Mouse (Mus musculus) cerebellum, adult 9-10 months (tissue): ENCODE measurements around the gene Trpm5.

Source experiments
- DNase-seq: peaks from one replicate; pipeline ENCODE4 v3.0.0; 2022

Gene Trpm5

DNA sequence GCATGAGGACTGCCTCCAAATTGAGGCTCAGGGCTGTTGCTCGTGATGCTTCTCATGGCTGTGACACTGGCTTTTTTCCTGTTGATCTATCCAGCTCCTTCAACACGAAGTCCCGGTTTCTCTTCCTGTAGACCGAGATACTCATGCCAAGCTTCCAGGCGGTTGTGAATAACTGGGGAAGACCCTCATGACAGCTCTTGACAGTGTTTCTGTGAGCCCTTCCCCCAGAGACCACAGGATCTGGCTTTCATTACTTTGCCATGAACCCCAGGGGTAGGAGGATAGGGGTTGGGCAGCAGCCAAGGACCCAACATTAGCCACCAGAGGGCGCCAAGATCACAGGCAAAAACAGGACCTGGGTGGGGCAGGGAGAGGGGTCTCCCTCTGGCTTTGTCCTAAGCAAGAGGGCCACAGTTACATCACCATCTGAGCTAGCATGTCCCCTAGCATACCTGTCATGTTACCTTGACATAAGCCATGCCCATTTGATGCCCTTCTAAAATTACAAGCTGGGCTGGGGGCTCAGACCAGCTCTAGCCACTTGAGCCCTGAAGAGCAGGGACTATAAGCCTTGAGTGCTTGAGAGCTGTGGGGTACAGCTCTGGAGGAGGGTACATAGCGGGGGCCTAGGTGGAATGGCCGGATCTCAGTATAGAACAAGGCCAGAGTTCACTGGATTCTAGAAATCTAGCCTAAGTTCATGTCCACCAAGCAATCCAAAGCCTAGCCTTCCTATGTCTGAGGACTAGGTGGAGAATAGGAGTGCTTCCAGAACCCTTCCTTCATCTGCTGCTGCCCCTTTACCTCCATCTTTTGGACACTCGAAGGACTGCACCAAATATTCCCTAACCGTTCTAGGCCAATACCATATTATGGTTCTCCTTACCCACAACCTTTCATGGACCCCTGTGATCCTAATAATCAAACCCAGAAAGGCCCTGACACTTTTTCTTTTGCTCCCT lies at the start of gene Trpm5:
TSS of gene Trpm5 (minus strand) at position 51 of the 962 bp plus-strand sequence.
- DNase-seq, result peak; percentile 45

DNA sequence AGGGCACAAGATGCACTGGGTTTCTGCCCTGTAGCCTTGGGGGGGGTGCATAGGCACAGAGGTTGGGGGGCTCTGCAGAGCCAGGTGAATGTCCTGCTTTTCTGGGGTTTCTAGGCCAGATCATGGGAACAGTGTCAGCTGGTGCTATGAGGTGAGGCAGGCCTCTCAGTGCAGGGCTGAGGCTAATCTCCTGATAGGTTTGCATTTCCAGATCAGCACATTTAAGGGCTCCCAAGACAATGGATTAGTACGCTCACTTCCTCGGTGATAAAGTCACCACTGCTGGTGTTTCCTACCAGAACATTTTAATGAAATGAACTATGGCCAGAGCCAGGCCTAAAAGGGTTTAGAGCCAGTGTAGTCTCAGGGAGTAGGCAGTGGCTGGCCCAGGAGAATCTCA lies 48.2 kb upstream of the Trpm5 start:
- DNase-seq, result no peak

DNA sequence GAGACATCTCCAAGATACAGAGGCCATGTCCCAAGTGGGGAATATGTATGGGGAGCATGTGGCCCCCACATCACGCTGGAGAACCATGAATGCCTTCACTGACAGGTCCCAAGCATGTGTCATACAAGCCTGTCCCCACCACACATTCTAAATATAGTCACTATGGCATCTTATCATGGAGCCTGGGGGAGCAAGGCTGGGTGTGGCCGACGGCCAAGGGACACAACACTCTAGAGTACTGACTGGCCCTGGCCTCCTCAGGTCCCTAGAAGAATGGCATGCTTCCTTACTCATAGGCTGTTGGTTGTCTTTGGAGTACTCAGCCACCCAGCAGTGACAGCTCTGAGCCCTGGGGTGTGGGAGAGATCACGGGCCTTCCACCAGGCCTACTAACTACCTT lies 45.5 kb upstream of the Trpm5 start:
- no peak for DNase-seq

DNA sequence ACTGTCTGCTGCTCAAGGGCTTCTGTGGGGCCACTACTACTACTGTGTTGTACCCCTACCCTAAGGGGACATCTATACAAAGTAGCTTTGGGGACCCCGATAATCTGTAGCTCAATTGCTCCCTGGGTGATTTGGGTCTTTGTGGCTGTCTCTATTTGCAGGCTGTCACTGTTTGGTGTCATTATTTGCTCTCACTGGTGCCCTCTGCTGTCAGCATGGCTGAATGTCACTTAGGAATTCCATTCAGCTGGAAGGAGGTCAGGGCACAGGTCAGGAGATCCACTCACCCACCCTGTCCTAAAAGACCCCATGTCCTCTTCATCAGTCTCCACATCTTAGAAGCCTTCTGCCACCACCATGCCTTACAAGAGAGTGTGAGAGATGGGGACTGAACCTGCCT lies 44.3 kb upstream of the Trpm5 start:
- DNase-seq, result peak; percentile 74

DNA sequence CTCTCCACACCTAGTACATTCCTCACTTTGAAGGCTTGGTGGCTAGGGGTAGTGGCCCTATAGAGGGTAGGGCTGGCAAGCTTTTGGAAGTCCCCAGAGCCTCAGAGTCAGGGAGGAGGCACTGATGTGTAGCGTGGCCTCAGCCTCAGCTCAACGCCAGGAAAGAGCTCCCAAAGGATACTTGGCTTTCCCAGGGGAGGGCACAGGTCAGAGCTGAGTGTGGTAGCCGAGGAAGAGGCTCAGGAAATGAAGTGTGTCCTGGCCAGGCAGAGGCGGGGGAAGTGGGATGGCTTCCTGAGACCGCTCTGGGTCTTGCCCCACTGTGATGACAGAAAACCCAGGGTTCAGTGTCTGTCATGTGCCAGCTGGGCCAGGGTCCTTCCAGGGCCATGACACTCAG lies 42.1 kb upstream of the Trpm5 start:
- DNase-seq, result no peak

DNA sequence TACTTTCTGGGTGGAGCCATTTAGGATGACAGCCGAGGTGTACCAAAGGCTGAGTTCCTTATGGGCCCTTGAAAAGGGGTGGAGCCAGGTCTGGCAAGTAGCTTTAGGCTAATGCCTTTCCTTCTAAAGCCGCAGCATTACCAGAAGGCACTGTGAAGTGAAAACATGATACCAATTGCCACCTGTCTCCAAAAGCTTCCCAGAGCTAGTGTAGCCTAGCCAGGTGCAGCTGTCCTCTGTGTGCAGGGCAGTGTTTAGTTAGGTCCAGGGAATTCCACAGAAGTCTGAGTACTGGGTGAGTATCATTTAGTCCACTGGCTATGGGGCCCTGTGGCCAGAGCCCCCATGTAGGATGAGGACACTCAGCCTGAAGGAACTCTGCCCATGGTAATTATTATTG lies 41.7 kb upstream of the Trpm5 start:
- DNase-seq, result no peak

DNA sequence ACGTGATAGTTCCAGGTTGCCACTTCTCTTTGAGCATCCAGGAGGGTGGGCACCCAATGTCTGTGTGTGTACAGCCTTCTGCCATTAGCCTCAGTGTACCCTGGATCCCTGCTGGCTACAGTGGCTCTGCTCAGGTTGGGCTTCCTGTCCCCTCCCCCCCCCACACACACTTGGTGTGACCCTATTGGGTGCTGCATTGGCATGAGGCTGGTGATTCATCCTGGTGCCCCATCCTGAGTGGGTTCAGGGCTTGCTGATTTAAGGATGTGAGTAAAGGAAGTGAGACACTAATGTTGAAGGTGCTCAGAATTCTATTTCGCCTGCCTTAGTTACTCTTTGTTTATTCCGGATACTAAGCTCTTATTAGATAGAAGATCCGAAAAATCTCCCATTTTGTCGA lies 38.4 kb upstream of the Trpm5 start:
- DNase-seq, result no peak

DNA sequence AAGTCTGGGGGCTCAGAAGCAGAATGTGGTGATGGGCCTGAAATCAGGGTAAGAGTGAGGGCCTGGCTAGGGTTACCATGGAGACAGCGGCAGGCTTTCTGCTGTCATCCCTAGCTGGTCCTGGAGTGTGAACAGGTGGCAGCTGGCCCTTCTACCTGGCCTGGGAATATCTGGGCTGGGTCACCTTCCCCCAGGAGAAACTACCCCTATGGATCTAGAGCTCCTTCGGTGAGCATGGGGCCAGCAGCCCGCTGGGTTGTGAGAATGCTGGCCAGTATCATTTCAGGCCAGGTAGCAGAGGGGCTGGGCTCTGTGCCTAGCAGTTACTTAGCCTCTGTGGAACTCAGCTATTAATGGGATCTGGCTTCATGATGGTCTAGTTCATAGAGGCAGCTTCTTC lies 30.5 kb upstream of the Trpm5 start:
- DNase-seq, result peak; percentile 65

DNA sequence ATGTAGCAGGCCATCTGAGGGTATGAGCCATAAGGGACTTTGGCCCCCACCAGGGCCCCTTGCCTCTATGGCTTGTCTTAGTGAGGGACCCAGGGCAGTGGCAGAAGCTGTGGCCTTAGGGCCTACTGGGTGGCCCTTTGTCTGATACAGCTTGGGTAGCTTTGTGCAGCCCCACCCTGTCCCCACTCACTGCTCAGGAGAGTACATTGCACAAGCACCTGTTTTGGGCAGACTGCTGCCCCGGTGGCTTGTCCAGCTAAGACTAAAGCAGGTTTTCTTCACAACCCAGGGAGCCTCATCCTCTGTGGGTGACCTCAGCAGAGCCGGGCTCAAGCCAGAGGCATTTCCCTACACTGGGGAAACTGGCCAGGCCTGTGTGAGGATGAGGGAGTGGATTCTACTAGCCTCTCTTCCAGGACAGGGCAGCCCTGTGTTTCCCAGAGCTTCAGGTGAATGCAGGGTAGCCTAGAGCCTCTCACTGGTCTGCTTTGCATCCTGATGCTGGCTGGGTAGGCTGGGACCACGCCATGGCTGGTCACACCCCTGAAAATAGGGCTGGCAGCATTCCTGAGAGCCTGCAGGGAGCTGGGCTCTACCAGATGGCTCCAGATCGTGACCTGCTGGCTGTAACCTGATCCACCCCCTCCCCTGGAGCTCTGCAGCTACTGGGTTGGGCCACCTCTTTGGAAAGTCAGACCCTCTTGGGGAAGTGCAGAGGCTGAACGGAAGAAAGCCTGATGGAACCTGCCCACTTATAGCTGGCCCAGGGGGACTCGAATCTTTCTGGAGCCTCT lies 29.6 kb upstream of the Trpm5 start:
- DNase-seq, result peak; percentile 89

DNA sequence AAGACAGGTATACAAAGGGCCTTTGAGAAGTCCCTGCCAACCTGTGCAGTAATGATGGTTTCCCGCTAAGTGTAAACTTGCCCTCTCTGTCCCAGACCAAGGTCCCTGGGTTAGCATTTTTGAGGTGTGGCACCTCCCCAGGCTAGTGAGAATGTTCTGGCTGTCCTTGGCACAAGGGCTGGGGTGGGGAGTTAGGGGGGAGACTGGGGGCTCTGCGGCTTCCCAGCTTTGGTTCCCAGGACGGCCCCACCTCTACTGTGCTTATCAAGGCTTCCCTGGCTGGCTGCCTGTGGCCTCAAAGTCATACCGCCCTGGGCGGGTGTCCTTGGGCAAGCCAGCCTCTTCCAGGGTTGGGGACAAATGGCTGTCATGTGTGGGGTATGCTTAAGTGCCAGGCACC lies 27.7 kb upstream of the Trpm5 start:
- no peak for DNase-seq

DNA sequence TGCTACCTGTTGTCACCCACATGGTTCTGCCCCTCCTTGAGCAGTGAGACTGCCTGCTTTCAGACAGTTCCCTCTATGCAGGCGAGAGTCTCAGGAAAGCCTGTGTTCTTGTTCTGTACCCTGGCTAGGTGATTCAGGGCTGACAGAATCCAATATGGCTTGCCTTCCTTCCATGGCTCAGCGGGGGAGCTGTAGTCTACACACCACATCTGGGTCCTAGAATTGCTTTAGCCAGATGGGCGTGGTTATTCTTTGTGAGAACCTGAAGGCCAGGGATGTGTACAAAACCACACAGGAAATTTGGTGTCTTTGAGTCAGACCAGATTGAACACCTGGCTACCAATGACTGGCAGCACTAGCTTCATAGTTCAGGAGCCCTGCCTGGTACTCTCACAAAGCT lies 25.4 kb upstream of the Trpm5 start:
- DNase-seq, result no peak

DNA sequence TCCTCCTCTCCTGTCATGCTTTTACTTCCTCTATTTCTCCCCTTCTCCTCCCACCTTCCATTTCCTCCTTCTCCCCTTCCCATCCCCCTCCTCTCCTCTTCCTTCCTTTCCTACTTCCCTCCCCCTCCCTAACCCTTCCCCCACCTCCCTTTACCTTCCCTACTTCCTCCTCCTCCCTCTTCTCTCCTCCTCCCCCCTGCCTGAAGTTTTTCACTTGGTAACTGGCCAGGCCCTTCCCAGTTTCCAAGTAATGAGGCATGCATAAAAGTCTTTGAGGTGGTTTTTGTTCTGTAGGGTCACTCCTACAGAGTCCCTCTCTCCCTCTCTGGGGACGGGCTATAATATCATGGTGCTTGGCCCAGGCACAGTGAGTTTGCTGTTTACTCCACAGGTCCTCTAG lies 25.0 kb upstream of the Trpm5 start:
- no peak for DNase-seq

DNA sequence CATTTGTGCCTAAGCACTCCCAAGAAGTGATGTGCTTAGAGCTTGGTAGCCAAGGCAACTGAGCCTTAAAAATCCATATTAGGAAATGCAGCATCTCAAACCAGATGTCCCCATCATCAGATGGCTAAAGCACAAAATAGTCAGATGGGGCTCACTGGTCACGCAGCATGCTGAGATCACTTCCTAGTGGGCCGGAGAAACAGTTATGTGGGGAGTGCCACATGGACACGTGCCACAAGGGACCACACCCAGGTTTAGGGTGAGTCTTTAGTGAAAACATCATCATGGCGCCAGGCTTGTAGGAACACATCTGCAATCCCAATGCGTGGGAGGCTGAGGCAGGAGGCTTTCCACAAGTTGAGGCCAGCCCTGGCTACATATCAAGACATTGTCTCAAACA lies 22.1 kb upstream of the Trpm5 start:
- no peak for DNase-seq

DNA sequence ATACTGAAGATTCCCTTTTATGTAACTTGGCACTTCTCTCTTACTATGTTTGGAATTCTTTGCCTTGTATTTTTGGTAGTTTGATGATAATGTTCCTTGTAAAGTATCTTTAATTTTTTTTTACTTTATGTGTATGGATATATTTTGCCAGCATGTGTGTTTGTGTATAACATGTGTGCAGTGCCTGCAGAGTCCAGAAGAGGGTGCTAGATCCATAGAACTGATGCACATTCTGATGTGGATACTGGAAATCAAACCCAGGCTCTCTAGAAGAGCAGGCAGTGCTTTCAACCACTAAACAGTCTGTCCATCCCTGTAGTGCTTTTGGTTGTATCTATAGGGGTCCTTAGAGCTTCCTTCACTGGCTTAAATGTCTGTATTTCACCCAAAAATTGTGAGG lies 20.3 kb upstream of the Trpm5 start:
- no peak for DNase-seq

DNA sequence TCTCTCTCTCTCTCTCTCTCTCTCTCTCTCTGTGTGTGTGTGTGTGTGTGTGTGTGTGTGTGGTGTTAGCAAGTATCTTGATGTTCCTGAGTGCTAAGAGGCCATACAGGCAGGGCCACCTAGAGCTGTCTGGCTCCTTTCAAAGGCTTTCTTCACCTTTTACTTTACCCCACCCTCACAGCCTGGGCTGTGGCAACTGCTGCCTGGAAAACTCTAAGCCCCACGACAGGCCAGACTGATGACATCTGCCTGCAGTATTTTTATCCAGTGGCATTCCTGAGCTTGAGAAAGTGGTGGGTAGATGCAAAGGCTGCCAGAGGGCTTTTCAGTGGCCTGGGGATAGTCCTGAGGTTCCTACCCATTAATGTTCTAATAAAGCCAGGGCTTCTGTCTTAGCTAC lies 18.0 kb upstream of the Trpm5 start:
- no peak for DNase-seq

DNA sequence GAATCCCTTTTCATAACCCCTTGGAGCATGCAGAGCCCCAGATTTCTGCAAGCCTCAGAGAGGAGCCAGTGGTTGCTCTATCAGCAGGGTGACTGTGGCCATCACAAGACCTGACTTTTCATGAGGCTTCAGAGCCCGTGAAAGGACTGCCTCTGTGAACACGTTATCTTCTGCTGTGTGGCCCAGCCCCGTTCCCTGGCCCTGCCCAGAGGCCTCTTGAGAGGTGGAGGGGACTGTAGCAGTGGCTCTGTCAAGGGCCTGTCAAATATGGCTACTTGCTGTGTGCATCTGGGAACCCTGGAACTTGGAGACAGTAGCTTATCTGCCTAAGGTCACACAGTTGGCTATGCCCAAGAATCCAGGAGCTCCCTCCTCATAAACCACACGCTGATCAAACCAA lies 17.3 kb upstream of the Trpm5 start:
- no peak for DNase-seq

DNA sequence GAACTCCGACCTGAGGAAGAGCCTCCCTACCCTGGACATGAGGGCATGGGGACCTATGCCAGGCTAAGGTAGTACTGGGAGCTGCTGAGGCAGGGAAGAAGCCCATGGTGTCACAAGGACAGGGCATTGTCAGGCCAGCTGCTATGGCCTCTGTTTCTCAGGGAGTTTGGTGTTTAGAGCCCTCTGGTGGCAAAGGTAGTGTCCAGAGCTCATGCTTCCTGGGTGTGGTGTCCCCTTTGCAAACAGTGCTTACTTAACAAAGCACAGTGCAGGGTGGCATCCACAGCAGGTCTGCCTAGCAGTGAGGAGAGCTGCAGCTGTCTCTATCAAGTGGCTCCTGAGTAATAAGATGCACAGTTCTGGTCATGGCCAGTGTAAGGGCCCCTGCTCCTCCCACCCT lies 16.4 kb upstream of the Trpm5 start:
- no peak for DNase-seq

DNA sequence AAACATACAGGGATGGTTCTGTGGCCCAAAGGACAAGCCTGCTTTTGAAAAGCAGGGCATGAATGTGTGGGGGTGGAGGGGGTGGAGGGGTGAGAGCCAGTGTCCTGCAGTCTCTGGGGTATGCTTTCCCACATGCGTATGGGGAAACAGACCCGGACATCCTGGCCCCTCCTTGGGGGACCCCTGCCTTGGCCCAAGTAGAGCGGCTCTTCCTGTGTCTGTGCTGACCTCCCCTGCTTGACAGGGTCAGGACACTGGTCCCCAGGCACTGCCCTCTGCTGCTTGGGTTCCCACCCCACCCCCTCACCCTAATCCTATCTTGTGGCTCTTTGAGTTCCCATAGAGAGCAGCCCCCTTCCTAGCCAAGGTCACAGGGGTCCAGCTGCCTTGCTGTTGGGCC lies 15.3 kb upstream of the Trpm5 start:
- no peak for DNase-seq

DNA sequence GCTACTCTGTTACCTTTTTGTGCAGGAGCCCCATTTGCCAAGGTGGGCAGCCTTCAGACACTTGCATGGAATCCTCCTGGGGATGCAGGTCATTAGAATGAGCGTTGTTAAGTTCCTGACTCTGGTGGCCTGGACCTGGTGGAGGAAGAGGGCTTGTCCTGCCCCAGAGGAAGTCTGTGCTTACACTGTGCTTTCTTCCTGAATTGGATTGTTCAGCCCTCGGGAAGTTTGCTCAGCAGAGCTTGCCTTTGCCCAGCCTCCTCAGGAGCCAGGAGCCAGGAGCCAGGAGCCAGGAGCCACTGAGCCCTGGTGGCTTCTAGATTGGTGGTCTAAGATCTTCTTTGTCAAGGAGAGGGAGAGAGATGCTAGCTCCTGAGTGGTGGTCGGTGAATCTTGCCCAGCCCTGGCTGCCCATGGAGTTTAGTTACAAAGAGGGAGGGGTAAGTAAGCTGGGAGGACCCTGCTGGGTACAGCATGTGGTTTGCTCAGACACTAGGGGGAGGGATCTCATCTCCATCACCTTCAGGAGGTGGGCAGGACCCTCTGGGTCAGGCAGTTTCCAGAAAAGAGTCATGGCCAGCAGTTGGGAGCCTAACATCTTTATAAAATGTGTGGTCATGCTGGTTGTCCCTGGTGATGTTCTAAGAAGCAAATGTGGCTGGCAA lies 14.7 kb upstream of the Trpm5 start:
- no peak for DNase-seq

DNA sequence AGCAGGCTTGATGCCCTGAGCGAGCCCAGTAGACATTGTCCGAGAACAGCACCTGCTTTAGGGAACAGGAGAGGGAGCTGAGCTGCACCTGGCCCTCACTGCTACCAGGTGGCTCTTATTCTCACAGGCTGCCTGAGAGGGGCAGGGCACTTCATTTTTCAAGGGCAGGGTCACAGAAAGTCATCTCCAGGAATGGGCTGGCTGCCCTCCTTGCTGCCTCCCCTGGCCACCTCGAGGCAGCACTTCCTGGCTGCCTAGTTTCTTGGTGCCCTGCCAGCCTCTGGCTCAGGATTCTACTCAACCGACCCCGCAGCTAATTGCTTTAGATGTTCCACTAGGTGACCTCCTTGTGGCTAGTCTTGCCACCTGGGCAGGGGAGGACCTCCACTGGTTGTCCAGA lies 13.8 kb upstream of the Trpm5 start:
- DNase-seq, result peak; percentile 21

DNA sequence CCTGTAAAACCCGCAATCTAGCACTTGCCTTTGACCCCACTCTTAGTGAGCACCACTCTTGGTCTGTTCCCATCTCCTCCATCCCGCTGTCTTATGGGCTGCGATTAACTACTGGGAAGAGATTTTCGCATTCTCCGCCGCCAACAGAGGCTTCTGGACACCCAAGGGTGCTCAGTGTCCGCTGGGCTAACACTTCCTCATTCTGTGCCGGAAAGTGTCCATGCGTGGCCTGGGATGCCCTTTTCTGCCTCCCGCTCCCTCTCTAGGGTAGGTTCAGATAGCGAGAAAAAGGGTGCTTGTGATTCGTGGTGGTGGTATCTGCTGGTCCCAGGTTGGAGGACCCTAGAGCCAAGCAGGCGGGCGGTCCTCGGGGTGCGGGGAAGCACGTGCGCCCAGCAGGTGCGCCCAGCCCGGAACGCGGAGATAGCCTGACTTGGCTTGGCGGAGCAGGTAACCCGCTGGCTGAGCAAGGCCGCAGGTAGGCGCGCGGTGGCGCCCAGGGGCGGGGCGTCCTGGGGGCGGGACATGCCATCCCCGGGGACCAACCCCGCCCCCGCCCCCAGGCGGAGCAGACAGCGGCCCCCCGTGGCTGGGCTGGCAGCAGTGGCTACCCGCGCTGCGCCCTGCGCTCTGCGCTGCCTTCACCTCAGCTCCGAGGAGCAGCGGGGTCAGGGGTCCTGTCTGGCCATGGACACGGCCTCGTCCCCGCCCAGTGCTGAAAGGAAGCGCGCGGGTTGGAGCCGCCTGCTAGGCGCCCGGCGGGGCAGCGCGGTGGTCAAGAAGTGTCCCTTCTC lies 12.4 kb upstream of the Trpm5 start:
- DNase-seq, result no peak

DNA sequence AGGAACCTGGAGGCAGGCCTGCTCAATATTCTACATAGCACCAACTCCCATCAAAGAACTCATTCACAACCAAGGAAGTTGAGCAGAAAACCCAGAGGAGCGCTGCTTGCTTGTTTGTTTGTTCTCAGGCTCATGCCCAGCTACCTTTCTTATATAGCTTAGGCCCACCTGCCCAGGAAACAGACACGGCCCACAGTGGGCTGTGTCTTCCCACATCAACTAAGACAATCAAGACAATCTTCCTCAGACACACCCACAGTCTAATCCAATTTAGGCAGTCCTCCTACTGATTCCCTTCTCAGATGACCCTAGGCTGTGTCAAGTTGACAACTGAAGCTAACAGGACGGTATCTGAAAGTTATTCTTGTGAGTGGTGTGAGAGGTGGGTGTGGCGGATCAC lies 11.6 kb upstream of the Trpm5 start, which contains the start of gene Kcnq1:
TSS of gene Kcnq1 (plus strand) at position 301 of the 400 bp plus-strand sequence.
- DNase-seq, result no peak
